Mouse (Mus musculus) kidney, postnatal 4 days (tissue): ENCODE data around the gene Ano5.

ENCODE experiments used
- DNase-seq, 2 experiments: peaks; one replicate each; pipeline ENCODE4 v3.0.0; 2021; ENCODE audit warnings: mixed read lengths in 2 of 2

Gene Ano5

GRCm38 (mm10) chr7:51629206-51629605, 118.4 kb downstream of the Ano5 start:
- no peak for DNase-seq

GRCm38 (mm10) chr7:51631171-51631570, 120.3 kb downstream of the Ano5 start:
- DNase-seq = no peak

GRCm38 (mm10) chr7:51632543-51633229, 121.9 kb downstream of the Ano5 start:
- no peak for DNase-seq

GRCm38 (mm10) chr7:51633230-51633844, 122.5 kb downstream of the Ano5 start:
- no peak for DNase-seq
